Comparison of ENCODE assay signal across 7 mouse cellular contexts in the genomic region with DNA sequence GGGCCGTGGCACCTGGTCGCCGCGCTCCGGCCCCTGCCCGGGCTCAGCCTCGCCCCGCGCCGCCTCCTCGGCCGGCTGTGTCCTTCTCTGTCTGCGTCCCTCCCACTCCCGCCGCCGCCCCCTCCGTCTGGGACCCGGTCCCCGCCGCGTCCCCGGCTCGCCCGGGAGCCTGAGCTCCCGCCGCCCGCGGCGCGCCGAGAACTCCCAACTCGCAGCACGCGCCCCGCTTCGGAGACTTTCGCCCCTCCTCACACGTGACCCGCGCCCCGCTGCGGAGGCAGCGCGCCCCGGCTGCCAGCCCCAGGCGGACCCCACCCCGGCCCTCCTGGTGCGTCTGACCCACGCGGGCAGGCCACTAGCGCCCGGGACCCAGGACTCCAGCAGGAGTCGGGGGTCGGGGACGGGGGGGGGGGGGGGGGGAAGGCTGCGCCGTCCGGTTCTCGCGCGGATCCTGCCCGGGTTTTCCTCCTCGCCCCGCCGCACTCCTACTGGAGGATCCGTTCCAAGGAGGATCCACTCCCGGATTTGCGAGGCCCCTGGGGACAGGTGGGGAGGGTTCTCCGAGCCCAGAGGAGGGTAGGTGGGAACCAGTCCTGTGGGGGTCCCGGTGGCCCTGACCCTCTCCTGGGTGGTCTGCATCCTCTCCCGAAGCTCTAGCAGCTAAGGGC. TPM values are rescaled to one million over a fixed set of nuclear protein-coding genes. Genes with fewer than 3 reads are reported as not detected.
DNase-seq lines count a peak whose midpoint lies in the region; ATAC-seq lines count a peak whose summit lies in the region.

No protein-coding gene starts in this region.

- H3K27ac ChIP-seq in intestine, embryonic 15.5 days = no peak overlapping the region
- H3K27ac ChIP-seq in limb, embryonic 12.5 days = no peak overlapping the region
- no peak overlapping the region for H3K27ac ChIP-seq in midbrain, embryonic 15.5 days

- under 1% methylated on average over 66 of the region's 71 CpGs for WGBS in intestine, embryonic 15.5 days
- WGBS in limb, embryonic 12.5 days = 1% methylated on average over 65 of the region's 71 CpGs
- under 1% methylated on average over 55 of the region's 71 CpGs for WGBS in midbrain, embryonic 15.5 days

- peak overlapping the region; percentile 50 for H3K9ac ChIP-seq in intestine, embryonic 15.5 days
- peak overlapping the region; percentile 57 for H3K9ac ChIP-seq in limb, embryonic 12.5 days (replicated peaks)
- peak overlapping the region; percentile 19 for H3K9ac ChIP-seq in midbrain, embryonic 15.5 days

- peak overlapping the region; percentile 100 for H3K4me2 ChIP-seq in intestine, embryonic 15.5 days (replicated peaks)
- H3K4me2 ChIP-seq in limb, embryonic 12.5 days = peak overlapping the region; percentile 99
- H3K4me2 ChIP-seq in midbrain, embryonic 15.5 days = peak overlapping the region; percentile 92

- peaks cover 14% of the 10 kb centered on the region for H3K4me1 ChIP-seq in intestine, embryonic 15.5 days (replicated peaks)
- H3K4me1 ChIP-seq in limb, embryonic 12.5 days (replicated peaks) = peaks cover 16% of the 10 kb centered on the region
- peaks cover 18% of the 10 kb centered on the region for H3K4me1 ChIP-seq in midbrain, embryonic 15.5 days

- peak; percentile 68 for DNase-seq in Muller cell, postnatal 12 days (ENCODE audit: inconsistent ontology term)
- peak; percentile 16 for DNase-seq in brain, embryonic 18.5 days (ENCODE audit: low read depth, low spot score)
- DNase-seq in gastrocnemius, postnatal 10 days = peak; percentile 75
- DNase-seq in testis, postnatal 14 days (ENCODE audit: low spot score) = peak; percentile 69

- H3K9me3 ChIP-seq in intestine, embryonic 15.5 days = no peaks in the 10 kb centered on the region
- H3K9me3 ChIP-seq in limb, embryonic 12.5 days = no peaks in the 10 kb centered on the region
- H3K9me3 ChIP-seq in midbrain, embryonic 15.5 days = no peaks in the 10 kb centered on the region

- no peaks in the 10 kb centered on the region for H3K36me3 ChIP-seq in intestine, embryonic 15.5 days
- no peaks in the 10 kb centered on the region for H3K36me3 ChIP-seq in limb, embryonic 12.5 days
- no peaks in the 10 kb centered on the region for H3K36me3 ChIP-seq in midbrain, embryonic 15.5 days (replicated peaks)

- ATAC-seq in intestine, embryonic 15.5 days = peak; percentile 69
- peak; percentile 15; the same call in 1 of the 2 replicates for ATAC-seq in limb, embryonic 12.5 days (ENCODE audit: insufficient number of reproducible peaks, insufficient read depth, low FRiP score, low TSS enrichment, low read depth)
- ATAC-seq in midbrain, embryonic 15.5 days (replicated peaks) = peak; percentile 64

- H3K4me3 ChIP-seq in intestine, embryonic 15.5 days (replicated peaks) = peak overlapping the region; percentile 59
- H3K4me3 ChIP-seq in limb, embryonic 12.5 days (replicated peaks) = peak overlapping the region; percentile 59
- peak overlapping the region; percentile 57 for H3K4me3 ChIP-seq in midbrain, embryonic 15.5 days

- peaks cover 90% of the 10 kb centered on the region for H3K27me3 ChIP-seq in intestine, embryonic 15.5 days (replicated peaks)
- peaks cover 100% of the 10 kb centered on the region for H3K27me3 ChIP-seq in limb, embryonic 12.5 days
- H3K27me3 ChIP-seq in midbrain, embryonic 15.5 days (replicated peaks) = peaks cover 82% of the 10 kb centered on the region

RNA-seq across cellular contexts. Expression of a gene that starts 0.7 kb away (rescaled TPM):
- total RNA-seq in gastrocnemius, postnatal 10 days (2021) = under 1 TPM; 0.26 to 0.27 TPM
- not detected in 2 replicates for polyA plus RNA-seq in intestine, embryonic 15.5 days (2015; fragmentation: Nextera tagmentation; extraction: Ambion mirVana)
- not detected in 2 replicates for polyA plus RNA-seq in limb, embryonic 12.5 days (2016; fragmentation: Nextera tagmentation; extraction: Ambion mirVana)
- 0.10 TPM in 1 of 2 replicates, not detected in the other for polyA plus RNA-seq in midbrain, embryonic 15.5 days (2015; fragmentation: Nextera tagmentation; extraction: Ambion mirVana)

RNA-seq across cellular contexts. Expression of a gene that starts 10.5 kb away (rescaled TPM):
- total RNA-seq in gastrocnemius, postnatal 10 days (2021) = 10 to 100 TPM; 29.9 to 38.0 TPM
- 71.6 and 78.7 TPM in 2 replicates for polyA plus RNA-seq in intestine, embryonic 15.5 days (2015; fragmentation: Nextera tagmentation; extraction: Ambion mirVana)
- 35.9 and 42.8 TPM in 2 replicates for polyA plus RNA-seq in limb, embryonic 12.5 days (2016; fragmentation: Nextera tagmentation; extraction: Ambion mirVana)
- 9.0 and 11.0 TPM in 2 replicates for polyA plus RNA-seq in midbrain, embryonic 15.5 days (2015; fragmentation: Nextera tagmentation; extraction: Ambion mirVana)

RNA-seq across cellular contexts. Expression of a gene that starts 40.8 kb away (rescaled TPM):
- 100 to 1,000 TPM in 1 of 2 experiments, 10 to 100 TPM in 1; 94.8 to 163 TPM for total RNA-seq in gastrocnemius, postnatal 10 days (2021)
- polyA plus RNA-seq in intestine, embryonic 15.5 days (2015; fragmentation: Nextera tagmentation; extraction: Ambion mirVana) = 39.3 and 41.2 TPM in 2 replicates
- polyA plus RNA-seq in limb, embryonic 12.5 days (2016; fragmentation: Nextera tagmentation; extraction: Ambion mirVana) = 67.4 and 68.6 TPM in 2 replicates
- polyA plus RNA-seq in midbrain, embryonic 15.5 days (2015; fragmentation: Nextera tagmentation; extraction: Ambion mirVana) = 57.8 and 63.3 TPM in 2 replicates

RNA-seq across cellular contexts. Expression of a gene that starts 50.4 kb away (rescaled TPM):
- 10 to 100 TPM; 55.5 to 60.8 TPM for total RNA-seq in gastrocnemius, postnatal 10 days (2021)
- 59.1 and 61.8 TPM in 2 replicates for polyA plus RNA-seq in intestine, embryonic 15.5 days (2015; fragmentation: Nextera tagmentation; extraction: Ambion mirVana)
- 148 and 158 TPM in 2 replicates for polyA plus RNA-seq in limb, embryonic 12.5 days (2016; fragmentation: Nextera tagmentation; extraction: Ambion mirVana)
- 284 and 297 TPM in 2 replicates for polyA plus RNA-seq in midbrain, embryonic 15.5 days (2015; fragmentation: Nextera tagmentation; extraction: Ambion mirVana)

Comparison
In these comparisons a context has a peak if more than half of its experiments do, and no peak if none do; other contexts are left out.
1. DNase-seq: peak in every context shown above with its lines; median percentile 75 in gastrocnemius, postnatal 10 days; 69 in testis, postnatal 14 days; 68 in Muller cell, postnatal 12 days; 16 in brain, embryonic 18.5 days.
2. ATAC-seq: peak in every context shown above with its lines; median percentile 69 in intestine, embryonic 15.5 days; 64 in midbrain, embryonic 15.5 days; 15 in limb, embryonic 12.5 days.